ENCODE assay signal across 8 mouse cellular contexts in genomic region chr4:62409615-62410014, GRCm38 (mm10). TPM values are rescaled to one million over a fixed set of nuclear protein-coding genes. Genes with fewer than 3 reads are reported as not detected.
A peak's percentile ranks its signal among the peaks of the same experiment; 100 is the strongest.
DNase-seq lines count a peak whose midpoint lies in the region; ATAC-seq and TF ChIP-seq lines count a peak whose summit lies in the region.

No protein-coding gene starts in this region.

- ATAC-seq in embryonic facial prominence, embryonic 12.5 days (ENCODE audit: insufficient number of reproducible peaks, insufficient read depth, low FRiP score, low TSS enrichment): no peak
- no peak for ATAC-seq in intestine, postnatal 0 days
- no peak for ATAC-seq in neural tube, embryonic 15.5 days (ENCODE audit: low FRiP score)

- peak overlapping the region; percentile 82 for H3K4me2 ChIP-seq in embryonic facial prominence, embryonic 12.5 days (replicated peaks)
- H3K4me2 ChIP-seq in intestine, postnatal 0 days (replicated peaks; ENCODE audit: low read depth): peak overlapping the region; percentile 67
- H3K4me2 ChIP-seq in neural tube, embryonic 15.5 days: peak overlapping the region; percentile 75

- H3K27me3 ChIP-seq in liver, adult 2 months (ENCODE audit: control insufficient read depth, insufficient read depth, low read length): no peaks in the 10 kb centered on the region
- no peaks in the 10 kb centered on the region for H3K27me3 ChIP-seq in embryonic facial prominence, embryonic 12.5 days
- no peaks in the 10 kb centered on the region for H3K27me3 ChIP-seq in intestine, postnatal 0 days (replicated peaks; ENCODE audit: control insufficient read depth, insufficient read depth, low read length)
- H3K27me3 ChIP-seq in neural tube, embryonic 15.5 days (replicated peaks): no peaks in the 10 kb centered on the region

- no peaks in the 10 kb centered on the region for H3K9me3 ChIP-seq in embryonic facial prominence, embryonic 12.5 days
- no peaks in the 10 kb centered on the region for H3K9me3 ChIP-seq in intestine, postnatal 0 days (ENCODE audit: control insufficient read depth)
- H3K9me3 ChIP-seq in neural tube, embryonic 15.5 days (replicated peaks): no peaks in the 10 kb centered on the region

- TF ChIP-seq CTCF in liver, adult 2 months (IDR thresholded peaks at IDR 0.05; ENCODE audit: low read depth, low read length): no peak
- no peak for TF ChIP-seq CTCF in intestine, postnatal 0 days (IDR thresholded peaks at IDR 0.05; ENCODE audit: low read depth)

- H3K4me1 ChIP-seq in liver, adult 2 months (ENCODE audit: control insufficient read depth, insufficient read depth, low read length): peaks cover 4% of the 10 kb centered on the region
- H3K4me1 ChIP-seq in embryonic facial prominence, embryonic 12.5 days: peaks cover 25% of the 10 kb centered on the region
- no peaks in the 10 kb centered on the region for H3K4me1 ChIP-seq in intestine, postnatal 0 days (replicated peaks; ENCODE audit: control insufficient read depth, insufficient read depth, low read length)
- peaks cover 40% of the 10 kb centered on the region for H3K4me1 ChIP-seq in neural tube, embryonic 15.5 days

- peak overlapping the region; percentile 71; the same call in 1 of the 2 replicates for H3K4me3 ChIP-seq in liver, adult 2 months (ENCODE audit: insufficient read depth, low read depth, low read length)
- peak overlapping the region; percentile 69 for H3K4me3 ChIP-seq in embryonic facial prominence, embryonic 12.5 days
- peak overlapping the region; percentile 65 for H3K4me3 ChIP-seq in intestine, postnatal 0 days (ENCODE audit: low read depth, low read length)
- H3K4me3 ChIP-seq in neural tube, embryonic 15.5 days (replicated peaks): peak overlapping the region; percentile 85

- no peak for DNase-seq in liver, adult 2 months (ENCODE audit: extremely low read depth, low read depth, low spot score)
- DNase-seq in liver: no peak
- no peak for DNase-seq in urinary bladder, adult 18-20 months (ENCODE audit: low spot score in 2 of 2)
- no peak for DNase-seq in cerebellum, adult 18-20 months
- DNase-seq in right cerebral cortex, postnatal 36 days (ENCODE audit: low spot score in 2 of 2): no peak

- no peak for TF ChIP-seq POLR2A in liver, adult 2 months (IDR thresholded peaks at IDR 0.05; ENCODE audit: extremely low read depth, insufficient read depth, low read length)

- 13% methylated on average over 6 of the region's 6 CpGs for WGBS in liver, adult 2 months
- WGBS in embryonic facial prominence, embryonic 12.5 days: 35% methylated on average over 6 of the region's 6 CpGs
- 16% methylated on average over 6 of the region's 6 CpGs for WGBS in intestine, postnatal 0 days
- WGBS in neural tube, embryonic 15.5 days: 37% methylated on average over 6 of the region's 6 CpGs

- no peak overlapping the region for H3K27ac ChIP-seq in liver, adult 2 months (replicated peaks; ENCODE audit: insufficient read depth, low read depth, low read length)
- H3K27ac ChIP-seq in embryonic facial prominence, embryonic 12.5 days: no peak overlapping the region
- peak overlapping the region; percentile 84; the same call in 1 of the 2 replicates for H3K27ac ChIP-seq in intestine, postnatal 0 days (ENCODE audit: low read depth, low read length)
- H3K27ac ChIP-seq in neural tube, embryonic 15.5 days (replicated peaks): no peak overlapping the region

- peaks cover 14% of the 10 kb centered on the region; the same call in 1 of the 2 replicates for H3K79me2 ChIP-seq in liver, adult 2 months (ENCODE audit: control insufficient read depth, insufficient read depth, low read length)

- H3K9ac ChIP-seq in liver, adult 2 months (ENCODE audit: low read depth, low read length): peak overlapping the region; percentile 77; the same call in 1 of the 2 replicates
- H3K9ac ChIP-seq in embryonic facial prominence, embryonic 12.5 days: peak overlapping the region; percentile 83
- peak overlapping the region; percentile 67 for H3K9ac ChIP-seq in intestine, postnatal 0 days (ENCODE audit: low read depth, low read length)
- H3K9ac ChIP-seq in neural tube, embryonic 15.5 days (replicated peaks): peak overlapping the region; percentile 86

- H3K36me3 ChIP-seq in liver, adult 2 months (ENCODE audit: control insufficient read depth, insufficient read depth, low read length): peaks cover 17% of the 10 kb centered on the region
- peaks cover 38% of the 10 kb centered on the region for H3K36me3 ChIP-seq in embryonic facial prominence, embryonic 12.5 days
- H3K36me3 ChIP-seq in intestine, postnatal 0 days (ENCODE audit: control insufficient read depth, insufficient read depth): peaks cover 31% of the 10 kb centered on the region
- H3K36me3 ChIP-seq in neural tube, embryonic 15.5 days: peaks cover 28% of the 10 kb centered on the region

RNA-seq across cellular contexts. Expression of gene Prpf4, which starts 1.0 kb away (rescaled TPM):
- 3.9 and 4.6 TPM in 2 replicates for total RNA-seq in liver, adult 2 months (2014; rRNA removed)
- polyA plus RNA-seq in liver, adult 2 months (2012; rRNA removed): 4.4 and 7.3 TPM in 2 replicates
- 27.3 and 30.1 TPM in 2 replicates for polyA plus RNA-seq in embryonic facial prominence, embryonic 12.5 days (2016; fragmentation: Nextera tagmentation; extraction: Ambion mirVana)
- polyA plus RNA-seq in intestine, postnatal 0 days (2015; fragmentation: Nextera tagmentation; extraction: Ambion mirVana): 6.9 and 8.0 TPM in 2 replicates
- polyA plus RNA-seq in neural tube, embryonic 15.5 days (2015; fragmentation: Nextera tagmentation; extraction: Ambion mirVana): 15.3 and 16.4 TPM in 2 replicates

RNA-seq across cellular contexts. Expression of gene Cdc26, which starts 1.2 kb away (rescaled TPM):
- 46.9 and 52.6 TPM in 2 replicates for total RNA-seq in liver, adult 2 months (2014; rRNA removed)
- 13.5 and 14.8 TPM in 2 replicates for polyA plus RNA-seq in liver, adult 2 months (2012; rRNA removed)
- 203 and 210 TPM in 2 replicates for polyA plus RNA-seq in embryonic facial prominence, embryonic 12.5 days (2016; fragmentation: Nextera tagmentation; extraction: Ambion mirVana)
- 72.5 and 73.7 TPM in 2 replicates for polyA plus RNA-seq in intestine, postnatal 0 days (2015; fragmentation: Nextera tagmentation; extraction: Ambion mirVana)
- polyA plus RNA-seq in neural tube, embryonic 15.5 days (2015; fragmentation: Nextera tagmentation; extraction: Ambion mirVana): 76.8 and 95.4 TPM in 2 replicates

RNA-seq across cellular contexts. Expression of gene Rnf183, which starts 25.4 kb away (rescaled TPM):
- not detected in 2 replicates for total RNA-seq in liver, adult 2 months (2014; rRNA removed)
- polyA plus RNA-seq in liver, adult 2 months (2012; rRNA removed): not detected in 2 replicates
- not detected in 2 replicates for polyA plus RNA-seq in embryonic facial prominence, embryonic 12.5 days (2016; fragmentation: Nextera tagmentation; extraction: Ambion mirVana)
- polyA plus RNA-seq in intestine, postnatal 0 days (2015; fragmentation: Nextera tagmentation; extraction: Ambion mirVana): 0.14 and 0.35 TPM in 2 replicates
- polyA plus RNA-seq in neural tube, embryonic 15.5 days (2015; fragmentation: Nextera tagmentation; extraction: Ambion mirVana): 0.17 TPM in 1 of 2 replicates, not detected in the other

RNA-seq across cellular contexts. Expression of gene Slc31a1, which starts 49.1 kb away (rescaled TPM):
- total RNA-seq in liver, adult 2 months (2014; rRNA removed): 88.4 and 91.4 TPM in 2 replicates
- polyA plus RNA-seq in liver, adult 2 months (2012; rRNA removed): 75.3 and 81.5 TPM in 2 replicates
- polyA plus RNA-seq in embryonic facial prominence, embryonic 12.5 days (2016; fragmentation: Nextera tagmentation; extraction: Ambion mirVana): 44.1 and 44.8 TPM in 2 replicates
- 133 and 150 TPM in 2 replicates for polyA plus RNA-seq in intestine, postnatal 0 days (2015; fragmentation: Nextera tagmentation; extraction: Ambion mirVana)
- 32.2 and 36.5 TPM in 2 replicates for polyA plus RNA-seq in neural tube, embryonic 15.5 days (2015; fragmentation: Nextera tagmentation; extraction: Ambion mirVana)

RNA-seq across cellular contexts. Expression of gene Fkbp15, which starts 49.3 kb away (rescaled TPM):
- total RNA-seq in liver, adult 2 months (2014; rRNA removed): 22.7 and 24.5 TPM in 2 replicates
- 17.4 and 20.0 TPM in 2 replicates for polyA plus RNA-seq in liver, adult 2 months (2012; rRNA removed)
- 23.2 and 25.0 TPM in 2 replicates for polyA plus RNA-seq in embryonic facial prominence, embryonic 12.5 days (2016; fragmentation: Nextera tagmentation; extraction: Ambion mirVana)
- polyA plus RNA-seq in intestine, postnatal 0 days (2015; fragmentation: Nextera tagmentation; extraction: Ambion mirVana): 16.9 and 18.3 TPM in 2 replicates
- polyA plus RNA-seq in neural tube, embryonic 15.5 days (2015; fragmentation: Nextera tagmentation; extraction: Ambion mirVana): 22.6 and 24.2 TPM in 2 replicates
